Mouse (Mus musculus): ENCODE measurements at regions not wholly inside any gene's neighbourhood (a gene's known extent, or its start where the extent isn't known, plus 50 kb on each side); places are given as distances from the start of the nearest gene placed in this dataset.
A peak's percentile ranks its signal among the peaks of the same experiment; 100 is the strongest.

GRCm38 (mm10) chr9:50421572-50422285 lies 72.6 kb upstream of the Plet1 start:
- Histone ChIP-seq H3K27me3 (ENCODE audit: control insufficient read depth, insufficient read depth, low read length) (no peaks in the 10 kb centered on the region), H3K9ac (replicated peaks; ENCODE audit: low read length) (no peak overlapping the region), H3K4me2 (ENCODE audit: low read length) (no peak overlapping the region), H3K27ac (replicated peaks; ENCODE audit: low read depth, low read length) (no peak overlapping the region), H3K4me3 (replicated peaks; ENCODE audit: low read depth, low read length) (no peak overlapping the region), H3K36me3 (ENCODE audit: control insufficient read depth, insufficient read depth, low read length) (no peaks in the 10 kb centered on the region), H3K4me1 (ENCODE audit: control insufficient read depth, insufficient read depth, low read length) (no peaks in the 10 kb centered on the region), H3K9me3 (ENCODE audit: control insufficient read depth, low read length) (no peaks in the 10 kb centered on the region)
- ATAC-seq (ENCODE audit: low FRiP score, low TSS enrichment) (no peak), DNase-seq (no peak)
- 78% methylated on average over 23 of the region's 23 CpGs for whole genome bisulfite sequencing

DNA sequence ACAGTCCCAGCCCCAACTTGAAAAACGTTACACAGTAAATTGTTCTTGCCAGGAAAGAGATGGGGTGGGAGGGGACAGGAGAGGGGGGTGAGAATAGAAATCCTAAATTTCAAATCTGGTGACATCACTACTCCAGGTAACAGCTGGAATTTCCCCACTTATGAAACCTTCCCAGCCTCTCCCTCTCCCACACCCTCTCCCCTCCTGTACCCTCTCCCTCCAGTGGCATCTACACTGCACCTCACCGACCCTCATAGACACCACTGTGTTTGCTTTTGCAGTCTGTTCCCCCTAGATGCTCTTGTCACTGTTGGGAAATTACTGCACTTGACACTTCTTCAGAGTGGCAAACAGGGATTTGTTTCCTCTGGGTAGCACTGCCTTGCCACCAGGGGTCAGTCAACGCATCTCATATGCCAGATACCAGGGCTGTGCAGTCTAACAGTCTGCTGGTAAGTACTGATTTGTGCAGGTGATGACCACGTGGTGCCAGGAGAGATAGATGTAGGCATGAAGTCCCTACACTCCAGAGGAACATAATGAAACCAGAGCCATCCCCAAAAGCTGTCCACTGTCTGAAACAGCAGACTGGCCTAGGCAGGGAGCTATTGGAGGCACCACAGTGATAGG lies 68.3 kb upstream of the Plet1 start:
- no peak overlapping the region for H3K4me2 ChIP-seq (ENCODE audit: low read length)
- H3K36me3 ChIP-seq (ENCODE audit: control insufficient read depth, insufficient read depth, low read length) = no peaks in the 10 kb centered on the region
- no peaks in the 10 kb centered on the region for H3K27me3 ChIP-seq (ENCODE audit: control insufficient read depth, insufficient read depth, low read length)
- H3K9me3 ChIP-seq (ENCODE audit: control insufficient read depth, low read length) = no peaks in the 10 kb centered on the region
- no peak overlapping the region for H3K4me3 ChIP-seq (replicated peaks; ENCODE audit: low read depth, low read length)
- ATAC-seq (ENCODE audit: low FRiP score, low TSS enrichment) (no peak), DNase-seq (no peak)
- no peaks in the 10 kb centered on the region for H3K4me1 ChIP-seq (ENCODE audit: control insufficient read depth, insufficient read depth, low read length)
- no peak overlapping the region for H3K9ac ChIP-seq (replicated peaks; ENCODE audit: low read length)
- WGBS = 35% methylated on average over 4 of the region's 4 CpGs
- no peak overlapping the region for H3K27ac ChIP-seq (replicated peaks; ENCODE audit: low read depth, low read length)

- 89% methylated on average over 7 of the region's 7 CpGs for WGBS
- Histone ChIP-seq H3K9me3 (ENCODE audit: control insufficient read depth, low read length) (no peaks in the 10 kb centered on the region), H3K27me3 (ENCODE audit: control insufficient read depth, insufficient read depth, low read length) (no peaks in the 10 kb centered on the region), H3K27ac (replicated peaks; ENCODE audit: low read depth, low read length) (no peak overlapping the region), H3K4me1 (ENCODE audit: control insufficient read depth, insufficient read depth, low read length) (no peaks in the 10 kb centered on the region), H3K36me3 (ENCODE audit: control insufficient read depth, insufficient read depth, low read length) (no peaks in the 10 kb centered on the region), H3K4me3 (replicated peaks; ENCODE audit: low read depth, low read length) (no peak overlapping the region), H3K4me2 (ENCODE audit: low read length) (no peak overlapping the region), H3K9ac (replicated peaks; ENCODE audit: low read length) (no peak overlapping the region)
- ATAC-seq (ENCODE audit: low FRiP score, low TSS enrichment) (no peak), DNase-seq (no peak)
These were observed 64.2 kb upstream of the Plet1 start for GRCm38 (mm10) chr9:50430147-50430546.

GRCm38 (mm10) chr9:50433525-50433924 lies 60.8 kb upstream of the Plet1 start:
- Histone ChIP-seq H3K4me2 (ENCODE audit: low read length) (no peak overlapping the region), H3K27me3 (ENCODE audit: control insufficient read depth, insufficient read depth, low read length) (no peaks in the 10 kb centered on the region), H3K9ac (replicated peaks; ENCODE audit: low read length) (no peak overlapping the region), H3K27ac (replicated peaks; ENCODE audit: low read depth, low read length) (no peak overlapping the region), H3K36me3 (ENCODE audit: control insufficient read depth, insufficient read depth, low read length) (no peaks in the 10 kb centered on the region), H3K9me3 (ENCODE audit: control insufficient read depth, low read length) (no peaks in the 10 kb centered on the region), H3K4me3 (replicated peaks; ENCODE audit: low read depth, low read length) (no peak overlapping the region), H3K4me1 (ENCODE audit: control insufficient read depth, insufficient read depth, low read length) (0 out of 2 replicates have a peak, but pooled peaks cover 4% of the 10 kb centered on the region)
- ATAC-seq (ENCODE audit: low FRiP score, low TSS enrichment) (no peak), DNase-seq (no peak)
- 78% methylated on average over 4 of the region's 4 CpGs for WGBS

DNA sequence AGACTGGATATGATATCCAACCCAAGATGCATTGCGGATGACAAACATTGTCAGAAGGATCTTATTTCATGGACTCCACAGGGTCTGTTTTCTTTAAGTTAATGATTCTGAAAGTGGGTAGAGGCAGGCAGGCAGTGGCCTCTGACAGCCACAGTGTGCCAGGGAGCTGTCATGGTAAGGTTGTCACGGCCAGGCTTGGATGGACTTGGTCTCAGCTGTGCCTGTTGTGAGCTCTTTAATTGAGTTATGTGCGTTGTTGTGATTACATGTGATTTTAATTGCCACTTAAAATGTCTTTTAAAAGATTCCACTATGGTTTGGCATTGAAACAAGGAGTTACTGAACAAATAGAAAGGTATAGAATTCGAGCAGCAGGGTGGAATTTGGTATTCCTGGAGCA lies 60.3 kb upstream of the Plet1 start:
- Histone ChIP-seq H3K36me3 (ENCODE audit: control insufficient read depth, insufficient read depth, low read length) (no peaks in the 10 kb centered on the region), H3K9me3 (ENCODE audit: control insufficient read depth, low read length) (no peaks in the 10 kb centered on the region), H3K4me1 (ENCODE audit: control insufficient read depth, insufficient read depth, low read length) (0 out of 2 replicates have a peak, but pooled peaks cover 4% of the 10 kb centered on the region), H3K4me2 (ENCODE audit: low read length) (no peak overlapping the region), H3K27ac (replicated peaks; ENCODE audit: low read depth, low read length) (no peak overlapping the region), H3K27me3 (ENCODE audit: control insufficient read depth, insufficient read depth, low read length) (no peaks in the 10 kb centered on the region), H3K4me3 (replicated peaks; ENCODE audit: low read depth, low read length) (no peak overlapping the region), H3K9ac (replicated peaks; ENCODE audit: low read length) (no peak overlapping the region)
- DNase-seq = no peak
- no peak for ATAC-seq (ENCODE audit: low FRiP score, low TSS enrichment)
- 70% methylated on average over 4 of the region's 4 CpGs for WGBS

DNA sequence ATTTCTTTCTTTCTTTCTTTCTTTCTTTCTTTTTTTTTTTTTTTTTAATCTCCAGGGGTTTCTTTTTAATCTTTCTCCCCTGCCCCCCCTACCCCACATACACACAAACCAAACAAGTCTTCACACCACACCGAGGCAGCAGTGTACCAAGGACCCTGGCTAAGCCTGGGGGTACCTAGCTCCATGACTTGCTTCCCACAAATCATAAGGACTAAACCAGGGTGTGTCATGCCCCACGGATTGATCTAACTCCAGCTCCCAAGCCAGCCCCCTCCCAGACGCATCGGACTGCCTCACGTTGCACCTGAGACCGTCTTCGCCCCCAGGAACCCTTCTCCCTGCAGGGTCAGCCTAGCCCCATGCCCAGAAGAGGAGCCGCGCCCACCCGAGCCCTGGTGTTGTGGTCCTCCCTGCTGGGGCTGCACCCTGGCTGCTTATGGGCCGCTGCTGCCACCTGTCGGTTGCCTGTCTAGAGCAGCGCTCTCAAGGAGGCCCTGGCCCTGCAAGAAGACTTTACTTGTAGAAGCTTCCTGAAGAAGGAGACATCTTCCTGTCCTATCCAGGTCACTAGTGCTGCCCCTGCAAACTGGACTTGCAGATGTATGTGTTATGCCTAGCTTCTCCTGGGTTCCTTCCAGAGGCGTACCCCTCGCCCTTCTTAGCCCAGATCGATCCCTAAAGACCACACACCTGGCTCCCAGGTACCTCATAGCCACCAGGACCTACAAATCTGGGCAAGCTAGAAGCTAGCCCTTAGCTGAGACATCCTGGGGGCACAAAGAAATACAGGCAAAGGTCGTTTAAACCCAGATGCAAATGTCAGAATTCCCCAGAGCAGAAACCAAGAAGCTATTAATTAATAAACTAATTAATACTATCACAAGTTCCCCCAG lies 56.2 kb upstream of the Plet1 start:
- Histone ChIP-seq H3K27me3 (ENCODE audit: control insufficient read depth, insufficient read depth, low read length) (no peaks in the 10 kb centered on the region), H3K36me3 (ENCODE audit: control insufficient read depth, insufficient read depth, low read length) (no peaks in the 10 kb centered on the region), H3K27ac (replicated peaks; ENCODE audit: low read depth, low read length) (no peak overlapping the region), H3K4me2 (ENCODE audit: low read length) (peak overlapping the region; percentile 63), H3K4me3 (replicated peaks; ENCODE audit: low read depth, low read length) (peak overlapping the region; percentile 24), H3K9me3 (ENCODE audit: control insufficient read depth, low read length) (no peaks in the 10 kb centered on the region), H3K9ac (replicated peaks; ENCODE audit: low read length) (no peak overlapping the region; the same call in 1 of the 2 replicates), H3K4me1 (ENCODE audit: control insufficient read depth, insufficient read depth, low read length) (0 out of 2 replicates have a peak, but pooled peaks cover 8% of the 10 kb centered on the region)
- peak; percentile 70; the same call in 1 of the 2 replicates for ATAC-seq (ENCODE audit: low FRiP score, low TSS enrichment)
- DNase-seq = peak; percentile 94
- WGBS = 15% methylated on average over 17 of the region's 17 CpGs

GRCm38 (mm10) chr9:50438738-50439137 lies 55.6 kb upstream of the Plet1 start:
- no peak overlapping the region for H3K9ac ChIP-seq (replicated peaks; ENCODE audit: low read length)
- no peaks in the 10 kb centered on the region for H3K36me3 ChIP-seq (ENCODE audit: control insufficient read depth, insufficient read depth, low read length)
- no peak overlapping the region for H3K4me2 ChIP-seq (ENCODE audit: low read length)
- ATAC-seq (ENCODE audit: low FRiP score, low TSS enrichment) (no peak), DNase-seq (no peak)
- no peak overlapping the region for H3K4me3 ChIP-seq (replicated peaks; ENCODE audit: low read depth, low read length)
- H3K9me3 ChIP-seq (ENCODE audit: control insufficient read depth, low read length) = no peaks in the 10 kb centered on the region
- 63% methylated on average over 7 of the region's 7 CpGs for WGBS
- 0 out of 2 replicates have a peak, but pooled peaks cover 8% of the 10 kb centered on the region for H3K4me1 ChIP-seq (ENCODE audit: control insufficient read depth, insufficient read depth, low read length)
- H3K27me3 ChIP-seq (ENCODE audit: control insufficient read depth, insufficient read depth, low read length) = no peaks in the 10 kb centered on the region
- H3K27ac ChIP-seq (replicated peaks; ENCODE audit: low read depth, low read length) = no peak overlapping the region

DNA sequence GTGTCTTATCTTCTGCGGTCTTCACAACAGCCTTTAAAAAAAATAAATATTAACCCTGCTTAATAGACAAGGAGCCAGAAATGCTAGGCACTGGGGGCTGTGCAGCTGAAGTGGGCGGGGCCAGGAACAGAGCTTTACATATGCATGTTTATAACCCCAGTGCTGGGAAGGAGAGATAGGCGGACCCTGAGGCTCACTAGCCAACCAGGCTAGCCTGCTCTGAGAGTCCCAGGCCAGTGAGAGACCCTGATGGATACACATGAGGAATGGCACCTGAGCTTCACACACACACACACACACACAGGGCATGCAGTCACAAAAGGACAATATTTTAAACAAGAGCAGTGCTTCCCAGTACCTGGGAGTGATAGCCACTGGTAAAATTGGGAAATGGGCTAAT lies 54.1 kb upstream of the Plet1 start:
- Histone ChIP-seq H3K9ac (replicated peaks; ENCODE audit: low read length) (no peak overlapping the region), H3K4me2 (ENCODE audit: low read length) (no peak overlapping the region), H3K27ac (replicated peaks; ENCODE audit: low read depth, low read length) (0 out of 2 replicates have a peak overlapping the region, but pooled peaks have one; percentile 37), H3K9me3 (ENCODE audit: control insufficient read depth, low read length) (no peaks in the 10 kb centered on the region), H3K4me1 (ENCODE audit: control insufficient read depth, insufficient read depth, low read length) (0 out of 2 replicates have a peak, but pooled peaks cover 8% of the 10 kb centered on the region), H3K4me3 (replicated peaks; ENCODE audit: low read depth, low read length) (no peak overlapping the region), H3K36me3 (ENCODE audit: control insufficient read depth, insufficient read depth, low read length) (no peaks in the 10 kb centered on the region), H3K27me3 (ENCODE audit: control insufficient read depth, insufficient read depth, low read length) (no peaks in the 10 kb centered on the region)
- DNase-seq (no peak), ATAC-seq (ENCODE audit: low FRiP score, low TSS enrichment) (0 out of 2 replicates have a peak, but pooled peaks have one; percentile 60)
- 72% methylated on average over 3 of the region's 3 CpGs for WGBS
